Mouse (Mus musculus): ENCODE data around the gene Frmpd3.

GRCm38 (mm10) chrX:140341656-140342392, at the start of gene Frmpd3:
- TF ChIP-seq CTCF (IDR thresholded peaks at IDR 0.05; ENCODE audit: extremely low read depth, insufficient read depth, insufficient read length, insufficient replicate concordance) (no peak), POLR2A (IDR thresholded peaks at IDR 0.05; ENCODE audit: low read depth, low read length) (no peak)
